Mouse (Mus musculus): Measurements from ENCODE around the gene Hivep2. TPM values are rescaled to one million over a fixed set of nuclear protein-coding genes. Genes with fewer than 3 reads are reported as not detected.

Hivep2 gene
- polyA plus RNA-seq, 1 experiment from 2014 or later: 4.6 TPM

DNA sequence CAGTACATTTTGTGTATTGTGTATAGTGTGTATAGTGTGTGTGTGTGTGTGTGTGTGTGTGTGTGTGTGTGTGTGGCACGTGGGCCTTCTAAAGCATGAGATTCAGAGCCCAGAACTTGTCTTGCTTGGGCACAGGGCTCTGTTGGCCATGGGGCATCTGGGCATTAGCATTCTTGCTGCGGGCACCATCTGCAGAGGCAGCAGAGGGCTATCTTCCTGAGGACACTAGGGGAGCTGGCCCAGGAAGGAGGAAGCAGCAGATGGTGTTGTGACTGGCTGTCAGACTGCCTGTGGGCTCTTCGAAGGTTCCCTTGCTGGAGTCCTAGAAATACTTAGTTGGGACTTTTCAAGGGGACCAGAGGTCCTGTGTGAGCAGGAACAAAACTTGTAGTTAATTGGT lies 116.4 kb downstream of the Hivep2 start:
- H3K27ac ChIP-seq (ENCODE audit: low read length): no peak overlapping the region
- no peak for ATAC-seq (ENCODE audit: low FRiP score, low TSS enrichment)
- H3K9ac ChIP-seq (replicated peaks; ENCODE audit: low read length): no peak overlapping the region
- H3K4me3 ChIP-seq (ENCODE audit: low read length): no peak overlapping the region
- no peaks in the 10 kb centered on the region for H3K9me3 ChIP-seq (ENCODE audit: low read length)
- 69% methylated on average over 3 of the region's 3 CpGs for WGBS
- H3K4me1 ChIP-seq (ENCODE audit: insufficient read depth, low read length): peaks cover 19% of the 10 kb centered on the region
- no peaks in the 10 kb centered on the region for H3K27me3 ChIP-seq (ENCODE audit: insufficient read depth, low read length)
- no peak overlapping the region for H3K4me2 ChIP-seq (replicated peaks; ENCODE audit: low read depth, low read length)
- no peaks in the 10 kb centered on the region for H3K36me3 ChIP-seq (ENCODE audit: insufficient read depth, low read length)

- Histone ChIP-seq H3K9ac (replicated peaks; ENCODE audit: low read length) (no peak overlapping the region), H3K4me2 (replicated peaks; ENCODE audit: low read depth, low read length) (0 out of 2 replicates have a peak overlapping the region, but pooled peaks have one; percentile 44), H3K4me1 (ENCODE audit: insufficient read depth, low read length) (peaks cover 29% of the 10 kb centered on the region), H3K27me3 (ENCODE audit: insufficient read depth, low read length) (no peaks in the 10 kb centered on the region), H3K4me3 (ENCODE audit: low read length) (no peak overlapping the region), H3K36me3 (ENCODE audit: insufficient read depth, low read length) (no peaks in the 10 kb centered on the region), H3K9me3 (ENCODE audit: low read length) (no peaks in the 10 kb centered on the region), H3K27ac (ENCODE audit: low read length) (0 out of 2 replicates have a peak overlapping the region, but pooled peaks have one; percentile 90)
- ATAC-seq (ENCODE audit: low FRiP score, low TSS enrichment): no peak
- 71% methylated on average over 12 of the region's 12 CpGs for WGBS
Observed at GRCm38 (mm10) chr10:14085241-14085659, 119.4 kb downstream of the Hivep2 start.

DNA sequence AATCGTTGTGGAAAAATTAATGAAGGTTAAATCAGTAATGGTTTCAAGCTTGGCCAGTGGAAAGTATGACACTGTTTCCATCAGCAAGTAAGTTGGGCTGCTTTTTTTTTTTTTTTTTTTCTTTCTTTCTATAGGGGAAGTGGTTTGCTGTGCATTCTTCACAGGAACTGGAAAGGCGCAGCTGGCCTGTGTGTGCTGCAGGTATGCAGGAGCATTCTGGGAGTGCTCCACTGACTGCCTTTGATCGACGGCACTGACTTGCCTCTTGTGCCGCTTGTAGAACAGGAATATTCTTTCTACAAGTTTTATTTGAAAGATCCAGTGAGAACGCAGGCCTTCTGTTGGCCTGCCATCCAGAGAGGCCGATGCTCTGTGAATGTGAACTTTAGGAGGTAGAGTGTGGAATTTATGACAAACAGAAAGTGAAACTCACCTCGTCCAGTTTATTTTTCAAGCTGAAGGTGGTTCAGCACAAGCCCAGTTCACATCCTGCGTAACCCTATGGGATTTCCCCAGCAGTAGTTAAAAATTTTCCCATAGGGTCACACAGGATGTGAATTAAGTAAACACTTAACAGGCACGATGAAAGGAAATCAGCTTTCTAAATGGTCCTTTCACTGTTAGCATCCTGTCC lies 120.1 kb downstream of the Hivep2 start:
- WGBS: 41% methylated on average over 10 of the region's 10 CpGs
- peak overlapping the region; percentile 50; the same call in 1 of the 2 replicates for H3K9ac ChIP-seq (replicated peaks; ENCODE audit: low read length)
- peak; percentile 55; the same call in 1 of the 2 replicates for ATAC-seq (ENCODE audit: low FRiP score, low TSS enrichment)

GRCm38 (mm10) chr10:14087316-14087715 lies 121.4 kb downstream of the Hivep2 start:
- no peak overlapping the region for H3K27ac ChIP-seq (ENCODE audit: low read length)
- peaks cover 3% of the 10 kb centered on the region; the same call in 1 of the 2 replicates for H3K9me3 ChIP-seq (ENCODE audit: low read length)
- no peaks in the 10 kb centered on the region for H3K27me3 ChIP-seq (ENCODE audit: insufficient read depth, low read length)
- 70% methylated on average over 7 of the region's 7 CpGs for WGBS
- H3K36me3 ChIP-seq (ENCODE audit: insufficient read depth, low read length): no peaks in the 10 kb centered on the region
- H3K4me3 ChIP-seq (ENCODE audit: low read length): no peak overlapping the region
- peaks cover 29% of the 10 kb centered on the region for H3K4me1 ChIP-seq (ENCODE audit: insufficient read depth, low read length)
- no peak overlapping the region for H3K9ac ChIP-seq (replicated peaks; ENCODE audit: low read length)
- H3K4me2 ChIP-seq (replicated peaks; ENCODE audit: low read depth, low read length): no peak overlapping the region
- ATAC-seq (ENCODE audit: low FRiP score, low TSS enrichment): no peak

More for the DNA sequence above, 120.1 kb downstream of the Hivep2 start:
- Histone ChIP-seq H3K36me3 (ENCODE audit: insufficient read depth, low read length) (no peaks in the 10 kb centered on the region), H3K27me3 (ENCODE audit: insufficient read depth, low read length) (no peaks in the 10 kb centered on the region), H3K9me3 (ENCODE audit: low read length) (no peaks in the 10 kb centered on the region), H3K4me2 (replicated peaks; ENCODE audit: low read depth, low read length) (peak overlapping the region; percentile 44), H3K4me1 (ENCODE audit: insufficient read depth, low read length) (peaks cover 29% of the 10 kb centered on the region), H3K4me3 (ENCODE audit: low read length) (peak overlapping the region; percentile 21), H3K27ac (ENCODE audit: low read length) (peak overlapping the region; percentile 90)

- ATAC-seq (ENCODE audit: low FRiP score, low TSS enrichment): no peak
- no peak overlapping the region for H3K27ac ChIP-seq (ENCODE audit: low read length)
Observed at GRCm38 (mm10) chr10:14089488-14089887, 123.6 kb downstream of the Hivep2 start.

GRCm38 (mm10) chr10:14094033-14094432 lies 128.2 kb downstream of the Hivep2 start:
- ATAC-seq (ENCODE audit: low FRiP score, low TSS enrichment): no peak
- WGBS: 88% methylated on average over 4 of the region's 4 CpGs
- Histone ChIP-seq H3K9me3 (ENCODE audit: low read length) (peaks cover 3% of the 10 kb centered on the region; the same call in 1 of the 2 replicates), H3K27me3 (ENCODE audit: insufficient read depth, low read length) (no peaks in the 10 kb centered on the region), H3K9ac (replicated peaks; ENCODE audit: low read length) (no peak overlapping the region), H3K27ac (ENCODE audit: low read length) (no peak overlapping the region), H3K4me2 (replicated peaks; ENCODE audit: low read depth, low read length) (no peak overlapping the region), H3K4me3 (ENCODE audit: low read length) (no peak overlapping the region), H3K36me3 (ENCODE audit: insufficient read depth, low read length) (no peaks in the 10 kb centered on the region), H3K4me1 (ENCODE audit: insufficient read depth, low read length) (peaks cover under 1% of the 10 kb centered on the region; the same call in 1 of the 2 replicates)

More at GRCm38 (mm10) chr10:14089488-14089887, 123.6 kb downstream of the Hivep2 start:
- Histone ChIP-seq H3K9me3 (ENCODE audit: low read length) (peaks cover 3% of the 10 kb centered on the region; the same call in 1 of the 2 replicates), H3K36me3 (ENCODE audit: insufficient read depth, low read length) (no peaks in the 10 kb centered on the region), H3K27me3 (ENCODE audit: insufficient read depth, low read length) (no peaks in the 10 kb centered on the region), H3K9ac (replicated peaks; ENCODE audit: low read length) (no peak overlapping the region), H3K4me1 (ENCODE audit: insufficient read depth, low read length) (peaks cover 29% of the 10 kb centered on the region), H3K4me3 (ENCODE audit: low read length) (no peak overlapping the region), H3K4me2 (replicated peaks; ENCODE audit: low read depth, low read length) (no peak overlapping the region)
- WGBS: 50% methylated on average over 9 of the region's 9 CpGs

GRCm38 (mm10) chr10:14096045-14096444 lies 130.2 kb downstream of the Hivep2 start:
- no peaks in the 10 kb centered on the region for H3K4me1 ChIP-seq (ENCODE audit: insufficient read depth, low read length)
- no peak overlapping the region for H3K27ac ChIP-seq (ENCODE audit: low read length)
- no peak overlapping the region for H3K9ac ChIP-seq (replicated peaks; ENCODE audit: low read length)
- no peak overlapping the region for H3K4me2 ChIP-seq (replicated peaks; ENCODE audit: low read depth, low read length)
- no peaks in the 10 kb centered on the region for H3K27me3 ChIP-seq (ENCODE audit: insufficient read depth, low read length)
- WGBS: 83% methylated on average over 3 of the region's 3 CpGs
- peaks cover 3% of the 10 kb centered on the region; the same call in 1 of the 2 replicates for H3K9me3 ChIP-seq (ENCODE audit: low read length)
- no peaks in the 10 kb centered on the region for H3K36me3 ChIP-seq (ENCODE audit: insufficient read depth, low read length)
- no peak for ATAC-seq (ENCODE audit: low FRiP score, low TSS enrichment)
- H3K4me3 ChIP-seq (ENCODE audit: low read length): no peak overlapping the region

- WGBS: 84% methylated on average over 4 of the region's 4 CpGs
- Histone ChIP-seq H3K27me3 (ENCODE audit: insufficient read depth, low read length) (no peaks in the 10 kb centered on the region), H3K9me3 (ENCODE audit: low read length) (no peaks in the 10 kb centered on the region)
Observed at GRCm38 (mm10) chr10:14099182-14099581, 133.3 kb downstream of the Hivep2 start.

DNA sequence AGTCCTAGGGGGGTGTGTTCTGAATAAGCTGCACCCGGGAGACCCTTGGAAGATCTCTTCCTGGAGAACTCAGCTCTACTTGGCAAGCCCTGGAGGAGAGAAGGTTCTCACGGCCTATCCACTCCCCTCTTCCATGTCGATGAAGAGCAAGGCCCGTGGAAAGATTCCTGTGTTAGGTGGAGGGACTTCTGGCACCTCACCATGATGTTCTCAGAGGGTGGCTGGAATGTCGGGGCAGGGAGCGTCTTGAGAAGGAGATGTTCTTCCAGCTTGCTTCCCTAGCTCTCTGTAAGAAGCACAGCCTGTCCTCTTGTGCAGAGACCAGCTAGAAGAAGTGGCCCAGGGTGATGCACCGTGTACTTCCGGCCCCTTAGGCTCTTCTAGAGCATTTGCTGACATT lies 134.2 kb downstream of the Hivep2 start:
- ATAC-seq (ENCODE audit: low FRiP score, low TSS enrichment): no peak
- no peak overlapping the region for H3K4me2 ChIP-seq (replicated peaks; ENCODE audit: low read depth, low read length)
- no peak overlapping the region for H3K4me3 ChIP-seq (ENCODE audit: low read length)
- no peak overlapping the region for H3K9ac ChIP-seq (replicated peaks; ENCODE audit: low read length)
- H3K27me3 ChIP-seq (ENCODE audit: insufficient read depth, low read length): no peaks in the 10 kb centered on the region
- WGBS: 87% methylated on average over 8 of the region's 8 CpGs
- no peaks in the 10 kb centered on the region for H3K36me3 ChIP-seq (ENCODE audit: insufficient read depth, low read length)
- no peak overlapping the region for H3K27ac ChIP-seq (ENCODE audit: low read length)
- H3K4me1 ChIP-seq (ENCODE audit: insufficient read depth, low read length): no peaks in the 10 kb centered on the region
- no peaks in the 10 kb centered on the region for H3K9me3 ChIP-seq (ENCODE audit: low read length)

More at GRCm38 (mm10) chr10:14099182-14099581, 133.3 kb downstream of the Hivep2 start:
- no peak overlapping the region for H3K4me2 ChIP-seq (replicated peaks; ENCODE audit: low read depth, low read length)
- no peak overlapping the region for H3K4me3 ChIP-seq (ENCODE audit: low read length)
- H3K9ac ChIP-seq (replicated peaks; ENCODE audit: low read length): no peak overlapping the region
- H3K36me3 ChIP-seq (ENCODE audit: insufficient read depth, low read length): no peaks in the 10 kb centered on the region
- no peaks in the 10 kb centered on the region for H3K4me1 ChIP-seq (ENCODE audit: insufficient read depth, low read length)
- ATAC-seq (ENCODE audit: low FRiP score, low TSS enrichment): no peak
- no peak overlapping the region for H3K27ac ChIP-seq (ENCODE audit: low read length)

- Histone ChIP-seq H3K4me3 (ENCODE audit: low read length) (no peak overlapping the region), H3K9me3 (ENCODE audit: low read length) (no peaks in the 10 kb centered on the region), H3K27me3 (ENCODE audit: insufficient read depth, low read length) (no peaks in the 10 kb centered on the region), H3K9ac (replicated peaks; ENCODE audit: low read length) (no peak overlapping the region), H3K27ac (ENCODE audit: low read length) (no peak overlapping the region), H3K36me3 (ENCODE audit: insufficient read depth, low read length) (no peaks in the 10 kb centered on the region), H3K4me2 (replicated peaks; ENCODE audit: low read depth, low read length) (no peak overlapping the region), H3K4me1 (ENCODE audit: insufficient read depth, low read length) (no peaks in the 10 kb centered on the region)
- WGBS: 79% methylated on average over 3 of the region's 3 CpGs
- ATAC-seq (ENCODE audit: low FRiP score, low TSS enrichment): no peak
Observed at GRCm38 (mm10) chr10:14100847-14101246, 135.0 kb downstream of the Hivep2 start.
